Mouse (Mus musculus) urinary bladder, postnatal 25 days (tissue): ENCODE data around the gene Mpp2.

Experiments used
- DNase-seq: peaks from one replicate; pipeline ENCODE4 v3.0.0; 2022; ENCODE audit warnings: low spot score

Gene Mpp2

GRCm38 (mm10) chr11:102087931-102088898 is at the start of gene Mpp2:
Gene Mpp2 (minus strand): TSS chr11:102088515.
- DNase-seq = peak; percentile 56

DNA sequence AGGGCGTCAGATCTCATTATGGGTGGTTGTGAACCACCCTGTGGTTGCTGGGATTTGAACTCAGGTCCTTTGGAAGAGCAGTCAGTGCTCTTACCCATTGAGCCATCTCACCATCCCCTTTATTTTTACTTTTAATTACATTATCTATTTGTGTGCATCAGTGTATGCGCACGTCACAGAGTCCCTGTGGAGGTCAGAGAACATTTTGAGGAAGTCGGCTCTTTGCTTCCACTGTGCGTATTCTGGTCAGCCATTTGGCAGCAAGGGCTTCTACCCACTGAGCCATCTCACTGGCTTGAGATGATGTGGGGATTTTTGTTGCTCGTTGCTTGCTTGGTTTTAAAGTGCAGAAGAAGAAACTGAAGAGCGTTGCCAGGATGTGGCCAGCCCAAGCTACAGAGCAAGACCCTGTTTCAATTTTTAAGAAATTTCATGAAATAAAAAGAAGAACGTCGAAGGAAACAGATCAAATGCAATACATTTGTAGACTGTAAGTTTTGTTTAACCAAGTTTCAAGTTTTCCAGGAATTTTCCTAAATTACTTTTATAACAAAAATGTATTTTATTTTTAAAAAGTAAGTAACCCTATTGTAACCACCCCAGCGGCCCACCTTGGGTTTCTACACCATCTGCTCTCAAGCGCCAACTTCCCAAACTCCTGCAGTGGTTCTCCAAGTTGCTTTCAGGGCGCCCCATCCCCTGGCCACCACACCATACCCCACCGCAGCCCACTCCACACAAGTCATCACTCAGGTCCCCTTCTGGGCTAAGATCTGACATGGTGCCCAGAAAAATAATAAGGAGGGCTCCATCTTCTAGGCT is 49.5 kb upstream of the Mpp2 start:
- no peak for DNase-seq

- DNase-seq = no peak
Measured at GRCm38 (mm10) chr11:102134516-102134915, 46.2 kb upstream of the Mpp2 start.

DNA sequence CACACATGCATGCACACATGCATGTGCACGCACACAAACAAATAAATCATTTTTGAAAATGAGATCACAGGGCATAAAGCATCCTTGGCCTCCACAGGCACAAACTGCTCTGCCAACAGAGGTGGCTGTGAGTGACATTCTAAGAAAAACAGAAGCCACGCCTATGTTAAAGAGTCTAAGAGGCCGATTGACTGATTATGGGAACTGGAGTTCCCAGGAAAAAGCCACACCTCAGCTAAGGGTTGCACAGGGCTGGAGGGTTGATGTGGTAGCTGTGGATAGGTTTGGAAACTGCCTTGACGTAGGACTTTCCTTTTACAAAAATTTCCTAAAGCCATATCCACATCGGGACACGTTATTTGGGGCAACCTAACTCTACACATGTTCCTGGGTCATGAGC is 29.1 kb upstream of the Mpp2 start:
- DNase-seq = no peak

DNA sequence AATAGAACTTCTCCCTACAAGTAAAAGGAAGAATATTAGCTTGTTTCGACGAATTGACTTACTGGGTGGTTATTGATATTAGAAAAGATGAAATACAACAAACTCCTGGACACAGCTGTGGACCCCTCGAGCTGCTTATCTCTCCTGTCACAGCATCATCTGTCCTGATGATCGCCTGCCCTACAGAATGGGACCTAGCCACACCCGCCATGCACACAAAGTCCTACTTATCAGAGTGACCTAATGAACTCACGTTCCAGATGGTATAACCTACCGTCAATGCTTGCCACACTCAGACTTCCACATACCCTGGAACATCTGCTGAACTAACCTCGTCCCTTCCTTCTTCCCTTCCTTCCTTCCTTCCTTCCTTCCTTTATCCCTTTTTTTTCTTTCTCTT is 27.9 kb upstream of the Mpp2 start:
- no peak for DNase-seq

- no peak for DNase-seq
Measured at GRCm38 (mm10) chr11:102111576-102111975, 23.3 kb upstream of the Mpp2 start.

DNA sequence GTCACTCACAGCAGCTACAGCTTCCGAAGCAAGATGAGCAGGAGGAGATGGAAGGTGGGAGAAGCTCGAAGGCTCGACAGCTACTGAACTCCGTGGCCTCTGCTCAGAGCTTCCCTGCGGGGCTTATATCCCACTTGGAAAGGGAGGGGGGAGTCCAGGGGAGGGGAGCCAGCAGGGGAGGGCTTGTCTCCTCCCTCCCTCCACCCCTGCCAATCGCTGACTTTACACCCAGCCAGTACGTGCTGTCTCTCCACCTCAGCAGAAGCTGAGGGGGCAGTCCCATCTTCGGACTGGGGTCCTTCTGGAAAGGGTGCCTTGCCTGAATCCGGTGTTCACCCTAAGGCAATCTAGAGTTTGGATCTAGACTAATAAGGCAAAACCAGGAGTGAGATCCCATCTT is 19.4 kb upstream of the Mpp2 start, which contains the start of gene Pyy:
Pyy (minus strand) TSS at position 101 of the 400 bp plus-strand sequence.
- no peak for DNase-seq

DNA sequence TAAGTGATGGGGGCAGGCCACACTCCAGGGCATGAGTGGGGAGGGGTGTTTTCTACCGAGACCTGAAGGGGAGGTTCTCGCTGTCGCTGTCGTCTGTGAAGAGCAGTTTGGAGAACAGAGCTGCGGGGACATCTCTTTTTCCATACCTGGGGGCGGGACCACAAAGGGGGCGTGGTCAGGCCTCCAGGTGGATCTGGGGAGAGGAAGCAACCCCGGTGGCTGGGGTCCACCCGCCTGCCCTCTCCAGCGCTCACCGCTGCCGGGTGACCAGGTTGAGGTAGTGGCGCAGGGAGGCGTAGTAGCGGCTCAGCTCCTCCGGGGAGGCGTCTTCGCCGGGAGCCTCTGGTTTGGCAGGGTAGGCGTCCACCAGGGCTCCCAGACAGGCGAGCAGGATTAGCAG is 18.6 kb upstream of the Mpp2 start:
- no peak for DNase-seq

DNA sequence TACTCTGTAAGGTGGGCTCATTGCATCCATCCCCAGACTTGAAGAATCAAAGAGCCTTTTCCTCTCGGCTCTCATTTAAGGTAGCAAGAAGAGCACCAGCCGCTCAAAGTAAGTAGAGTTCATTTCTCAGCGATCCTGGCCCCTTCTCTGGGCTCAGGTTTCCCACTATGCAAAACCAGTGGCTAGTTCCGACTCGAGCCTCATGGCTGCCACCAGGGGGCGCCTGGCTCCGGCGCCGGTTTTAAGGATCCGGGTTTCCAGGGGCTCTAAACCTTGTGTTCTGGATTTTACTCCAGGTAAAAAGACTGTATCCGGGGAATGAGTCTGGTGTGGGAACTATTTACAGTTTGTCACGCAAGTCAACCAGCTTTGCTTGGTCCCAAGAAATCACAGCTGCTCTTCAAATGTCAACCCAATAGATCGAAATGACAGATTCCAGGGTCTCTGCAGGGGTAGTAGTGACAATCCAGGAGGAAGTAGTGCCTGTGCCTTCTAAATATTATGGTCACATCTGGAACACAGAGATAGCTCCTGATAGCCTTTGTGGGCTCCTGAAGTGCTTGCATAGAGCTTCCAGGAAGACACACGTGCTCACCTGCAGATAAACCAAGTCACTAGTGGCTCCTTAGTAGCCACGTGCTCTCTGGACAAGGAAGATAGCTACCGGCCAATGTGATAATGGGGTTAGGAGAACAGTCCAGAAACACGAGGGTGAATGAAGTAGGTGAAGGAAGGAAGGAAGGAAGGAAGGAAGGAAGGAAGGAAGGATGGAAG is 14.4 kb upstream of the Mpp2 start:
- peak; percentile 74 for DNase-seq

GRCm38 (mm10) chr11:102101219-102101618 is 12.9 kb upstream of the Mpp2 start, which contains the start of gene Ppy:
Gene Ppy (minus strand): TSS chr11:102101319.
- DNase-seq = no peak

DNA sequence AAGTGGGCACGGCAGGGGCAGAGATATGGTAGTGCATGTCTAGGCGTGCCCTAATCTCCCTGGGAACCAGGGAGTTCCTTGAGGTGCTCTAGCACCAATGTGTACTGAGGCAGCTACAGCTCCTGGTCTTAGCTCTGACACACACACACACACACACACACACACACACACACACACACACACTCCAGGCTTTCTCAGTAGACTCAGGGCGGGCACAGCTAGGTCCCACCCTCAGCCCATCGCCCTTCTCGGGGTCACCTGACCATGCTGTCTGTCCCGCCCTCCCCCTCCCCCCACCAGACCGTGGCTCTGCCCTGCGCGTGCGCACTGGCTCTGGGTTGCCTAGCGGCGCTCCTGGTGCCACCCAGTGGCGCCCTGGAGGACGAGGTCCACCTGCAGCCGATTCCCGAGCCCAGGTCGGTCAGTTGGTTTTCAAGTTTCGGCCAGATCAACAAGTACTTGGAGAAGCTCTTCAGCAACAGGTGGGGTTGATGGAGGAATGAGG is 8.6 kb upstream of the Mpp2 start:
- peak; percentile 75 for DNase-seq

- DNase-seq = no peak
Measured at GRCm38 (mm10) chr11:102096446-102096845, 8.1 kb upstream of the Mpp2 start.

GRCm38 (mm10) chr11:102095676-102096075 is 7.4 kb upstream of the Mpp2 start:
- no peak for DNase-seq

DNA sequence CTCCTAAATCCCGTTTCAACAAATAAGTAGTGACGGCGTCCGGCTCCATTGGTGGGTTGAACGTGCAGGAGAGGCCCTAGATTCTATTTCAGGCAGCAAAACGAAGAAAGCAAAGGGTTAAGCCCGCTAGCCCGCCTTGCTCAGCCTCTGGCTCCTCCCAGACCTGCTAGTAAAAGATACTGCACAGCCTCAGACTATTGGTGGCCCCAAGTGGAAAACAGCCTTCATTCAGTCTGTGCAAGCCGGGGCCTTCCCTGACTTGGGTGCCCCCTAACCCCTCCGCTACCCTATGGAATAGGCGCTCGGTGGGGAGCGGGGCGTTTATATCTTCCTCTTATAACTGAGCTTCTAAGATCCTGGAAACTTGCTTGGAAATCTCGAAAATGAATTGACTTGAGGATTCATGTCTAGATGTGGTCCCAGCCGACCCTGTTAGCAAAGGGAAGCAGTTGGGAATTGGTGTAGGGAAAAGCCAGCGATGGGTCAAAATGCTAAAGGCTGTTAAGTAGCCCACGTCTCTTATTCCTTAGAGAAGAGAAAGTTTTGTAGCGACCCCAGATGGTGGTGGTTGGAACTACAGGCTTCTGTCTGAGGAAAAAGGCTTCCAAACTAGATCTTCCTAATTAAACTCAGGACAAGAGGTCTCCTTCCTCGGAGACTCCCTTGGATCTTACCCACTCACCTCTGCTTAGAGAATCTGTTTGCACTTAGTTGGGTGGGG is 933 bp upstream of the Mpp2 start:
- DNase-seq = peak; percentile 43

- peak; percentile 65 for DNase-seq
Measured at GRCm38 (mm10) chr11:102087081-102087751, 1.1 kb downstream of the Mpp2 start.

GRCm38 (mm10) chr11:102086331-102086730 is 2.0 kb downstream of the Mpp2 start:
- no peak for DNase-seq

- DNase-seq = no peak
Measured at GRCm38 (mm10) chr11:102084159-102084558, 4.2 kb downstream of the Mpp2 start.

- no peak for DNase-seq
Measured at GRCm38 (mm10) chr11:102083193-102083592, 5.1 kb downstream of the Mpp2 start.

DNA sequence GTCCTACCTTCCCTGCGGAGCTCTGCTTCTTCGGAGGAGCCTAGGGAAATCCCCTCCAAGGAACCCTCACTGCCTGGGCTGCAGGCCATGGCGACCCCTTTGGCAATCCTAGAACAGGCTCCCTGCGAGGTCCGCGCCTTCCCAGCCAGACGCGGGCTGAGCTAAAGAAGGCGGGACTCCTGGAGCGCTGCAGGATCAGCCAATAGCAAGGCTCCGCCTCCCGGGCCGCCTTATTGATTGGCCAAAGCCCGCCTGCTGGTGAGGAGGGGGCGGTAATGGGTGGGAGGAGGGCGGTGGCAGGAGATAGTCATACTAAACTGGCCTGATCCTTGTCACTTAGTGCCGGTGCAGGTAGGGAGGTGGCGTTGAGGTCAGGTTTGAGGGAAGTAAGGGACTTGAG is 6.0 kb downstream of the Mpp2 start:
- DNase-seq = peak; percentile 44

GRCm38 (mm10) chr11:102073722-102074121 is 14.6 kb downstream of the Mpp2 start:
- no peak for DNase-seq
